Mouse (Mus musculus): ENCODE data around the gene Pdp2. TPM values are rescaled to one million over a fixed set of nuclear protein-coding genes. Genes with fewer than 3 reads are reported as not detected.
"Not testable (repeated sequence)": the region's sequence is repeated elsewhere in the genome, so short reads cannot be mapped to it uniquely, and the experiment has no call there.

The Pdp2 gene
- polyA plus RNA-seq, 1 experiment = 2.3 TPM

DNA sequence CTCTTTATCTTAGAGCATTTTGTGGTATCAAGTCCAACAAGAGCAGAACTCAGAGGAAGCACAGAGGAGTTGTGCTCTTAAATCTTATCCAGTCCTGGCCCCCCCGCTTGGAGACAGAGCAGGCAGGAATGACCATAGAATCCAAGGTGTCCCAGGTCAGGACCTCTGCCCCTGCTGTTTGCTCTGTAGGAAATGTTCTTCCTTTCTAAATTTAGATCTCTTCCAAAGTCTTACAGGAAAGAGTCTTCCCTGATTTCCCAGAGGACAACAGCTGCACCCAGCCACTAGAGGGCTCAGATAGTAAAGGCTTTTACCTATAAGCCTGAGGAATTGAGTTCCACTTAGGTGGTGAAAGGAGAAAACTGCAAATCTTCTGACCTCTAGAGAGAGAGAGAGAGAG is 21.7 kb upstream of the Pdp2 start:
- no peak for TF ChIP-seq CEBPB (IDR thresholded peaks at IDR 0.05; ENCODE audit: insufficient read depth, poor library complexity, severe bottlenecking)
- no peak for TF ChIP-seq MYOG (IDR thresholded peaks at IDR 0.05; ENCODE audit: control insufficient read depth in 1 of 3, insufficient read depth in 1 of 3, insufficient read length in 2 of 3, low read depth in 2 of 3)
- no peak for TF ChIP-seq E2F4 (IDR thresholded peaks at IDR 0.05; ENCODE audit: insufficient read depth)
- no peak for TF ChIP-seq TCF12 (IDR thresholded peaks at IDR 0.05; ENCODE audit: insufficient read depth, poor library complexity, severe bottlenecking)
- TF ChIP-seq SRF (IDR thresholded peaks at IDR 0.05; ENCODE audit: control insufficient read depth, insufficient read length, low read depth) = no peak
- TF ChIP-seq MYOD1 (IDR thresholded peaks at IDR 0.05; ENCODE audit: control insufficient read depth in 1 of 3, insufficient read length in 2 of 3, low read depth in 2 of 3) = no peak
- TF ChIP-seq USF1 (IDR thresholded peaks at IDR 0.05; ENCODE audit: low read depth) = no peak
- TF ChIP-seq MAX (IDR thresholded peaks at IDR 0.05; ENCODE audit: low read depth) = no peak
- TF ChIP-seq POLR2A (IDR thresholded peaks at IDR 0.05; ENCODE audit: insufficient read length, low read depth) = no peak
- TF ChIP-seq REST (IDR thresholded peaks at IDR 0.05; ENCODE audit: insufficient read depth, insufficient read length) = no peak
- no peak for TF ChIP-seq TCF3 (IDR thresholded peaks at IDR 0.05; ENCODE audit: insufficient read length, low read depth)
- no peak for TF ChIP-seq POLR2AphosphoS2 (IDR thresholded peaks at IDR 0.05; ENCODE audit: insufficient read length, low read depth)
- H3K79me2 ChIP-seq (ENCODE audit: control insufficient read depth, insufficient read depth) = no peaks in the 10 kb centered on the region

DNA sequence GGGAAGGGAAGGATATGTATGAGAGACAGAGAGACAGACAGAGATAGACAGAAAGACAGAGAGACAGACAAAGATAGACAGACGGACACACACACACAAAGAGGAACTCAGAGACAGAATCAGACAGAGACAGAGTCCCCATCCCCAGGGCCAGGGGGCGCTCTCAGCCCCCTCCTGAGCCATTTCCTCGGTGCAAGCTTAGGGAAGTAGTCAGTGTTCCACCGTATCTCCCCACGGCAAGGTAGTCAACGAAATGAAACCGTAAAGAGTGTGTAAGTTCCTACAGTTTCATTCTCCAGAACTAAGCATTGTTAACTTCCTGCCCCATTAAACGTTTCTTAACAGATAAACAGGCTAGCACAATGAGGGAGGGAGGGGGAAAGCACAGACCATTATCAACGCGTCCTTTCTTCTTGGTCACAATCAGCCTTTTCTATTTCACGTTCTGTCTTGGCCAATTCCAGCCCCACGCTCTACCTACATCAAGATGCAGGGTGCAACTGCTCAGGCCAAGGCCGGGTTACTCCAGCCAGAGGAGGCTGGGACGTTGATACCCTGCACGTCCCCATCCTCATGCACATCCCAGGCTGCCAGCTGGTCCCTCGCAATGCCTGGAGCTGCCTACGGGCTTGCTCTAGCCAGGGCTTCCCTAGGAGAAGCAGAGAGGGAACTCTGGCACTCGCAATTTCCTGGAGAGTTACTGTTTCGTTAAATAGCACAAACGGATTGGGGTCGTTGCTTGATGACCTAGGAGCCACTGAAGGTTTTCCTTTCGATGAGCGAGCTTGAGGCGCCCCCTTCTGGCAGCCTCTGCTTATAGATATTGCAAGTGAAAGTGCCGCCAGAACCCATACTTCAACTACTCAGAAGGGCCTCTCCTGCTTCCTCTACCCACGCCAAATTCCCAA is 20.6 kb upstream of the Pdp2 start:
- H3K27me3 ChIP-seq (ENCODE audit: control insufficient read depth, insufficient read depth, insufficient read length) = peaks cover 9% of the 10 kb centered on the region
- peak overlapping the region; percentile 96 for H3K4me2 ChIP-seq (ENCODE audit: low read depth)
- H3K79me2 ChIP-seq (ENCODE audit: control insufficient read depth, insufficient read depth) = no peaks in the 10 kb centered on the region
- no peak overlapping the region for H3ac ChIP-seq (ENCODE audit: control insufficient read depth, insufficient read length)
- TF ChIP-seq TCF12 (IDR thresholded peaks at IDR 0.05; ENCODE audit: insufficient read depth, poor library complexity, severe bottlenecking) (no peak), REST (IDR thresholded peaks at IDR 0.05; ENCODE audit: insufficient read depth, insufficient read length) (no peak), TCF3 (IDR thresholded peaks at IDR 0.05; ENCODE audit: insufficient read length, low read depth) (no peak), CEBPB (IDR thresholded peaks at IDR 0.05; ENCODE audit: insufficient read depth, poor library complexity, severe bottlenecking) (no peak), USF1 (IDR thresholded peaks at IDR 0.05; ENCODE audit: low read depth) (no peak), POLR2AphosphoS2 (IDR thresholded peaks at IDR 0.05; ENCODE audit: insufficient read length, low read depth) (no peak), E2F4 (IDR thresholded peaks at IDR 0.05; ENCODE audit: insufficient read depth) (no peak), MYOD1 (IDR thresholded peaks at IDR 0.05; ENCODE audit: control insufficient read depth in 1 of 3, insufficient read length in 2 of 3, low read depth in 2 of 3) (no peak)
- peak overlapping the region; percentile 18 for H3K4me3 ChIP-seq
- no peaks in the 10 kb centered on the region for H3K36me3 ChIP-seq (ENCODE audit: control insufficient read depth, insufficient read depth)

More for the DNA sequence above, 21.7 kb upstream of the Pdp2 start:
- peaks cover 5% of the 10 kb centered on the region for H3K27me3 ChIP-seq (ENCODE audit: control insufficient read depth, insufficient read depth, insufficient read length)
- H3K4me3 ChIP-seq = no peak overlapping the region
- no peak overlapping the region for H3K4me2 ChIP-seq (ENCODE audit: low read depth)
- H3K36me3 ChIP-seq (ENCODE audit: control insufficient read depth, insufficient read depth) = no peaks in the 10 kb centered on the region
- H3ac ChIP-seq (ENCODE audit: control insufficient read depth, insufficient read length) = no peak overlapping the region

DNA sequence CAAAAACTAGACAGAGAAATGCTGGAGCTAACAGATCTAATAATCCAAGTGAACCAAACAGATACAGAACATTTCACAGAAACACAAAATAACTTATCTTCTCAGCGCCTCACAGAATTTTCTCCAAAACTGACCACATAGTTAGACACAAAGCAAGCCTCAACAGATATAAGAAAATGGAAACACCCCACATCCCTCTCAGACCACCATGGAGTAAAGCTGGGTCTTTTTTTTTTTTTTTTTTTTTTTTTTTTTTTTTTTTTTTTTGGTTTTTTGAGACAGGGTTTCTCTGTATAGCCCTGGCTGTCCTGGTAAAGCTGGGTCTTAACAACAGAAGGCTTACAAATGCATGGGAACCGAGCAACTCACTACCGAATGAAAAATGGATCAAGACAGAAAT is 14.4 kb upstream of the Pdp2 start:
- H3K79me2 ChIP-seq (ENCODE audit: control insufficient read depth, insufficient read depth) = no peaks in the 10 kb centered on the region
- H3K36me3 ChIP-seq (ENCODE audit: control insufficient read depth, insufficient read depth) = no peaks in the 10 kb centered on the region
- no peak overlapping the region for H3K4me3 ChIP-seq
- H3K27me3 ChIP-seq (ENCODE audit: control insufficient read depth, insufficient read depth, insufficient read length) = peaks cover 12% of the 10 kb centered on the region
- TF ChIP-seq POLR2AphosphoS2 (IDR thresholded peaks at IDR 0.05; ENCODE audit: insufficient read length, low read depth) (no peak), CEBPB (IDR thresholded peaks at IDR 0.05; ENCODE audit: insufficient read depth, poor library complexity, severe bottlenecking) (no peak), REST (IDR thresholded peaks at IDR 0.05; ENCODE audit: insufficient read depth, insufficient read length) (no peak)
- H3K4me2 ChIP-seq (ENCODE audit: low read depth) = no peak overlapping the region
- no peak overlapping the region for H3ac ChIP-seq (ENCODE audit: control insufficient read depth, insufficient read length)

DNA sequence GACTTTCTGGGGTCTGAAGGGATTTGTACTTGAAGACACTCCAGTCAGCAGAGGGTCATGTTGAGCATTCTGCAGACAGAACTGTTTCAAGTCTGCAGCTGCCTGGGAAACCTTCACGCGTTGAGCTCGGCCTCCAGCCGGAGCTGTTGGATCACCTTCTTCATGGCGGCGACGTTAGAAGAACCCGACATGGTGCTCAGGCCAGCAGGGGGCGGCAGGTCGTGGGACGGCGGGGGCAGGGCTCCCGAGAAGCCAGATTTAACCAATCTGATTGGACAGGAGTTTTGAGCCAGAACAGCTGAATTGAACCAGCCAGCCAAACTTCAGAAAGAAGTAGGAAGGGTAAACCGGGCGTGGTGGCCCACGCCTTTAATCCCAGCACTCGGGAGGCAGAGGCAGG is 13.6 kb upstream of the Pdp2 start:
- H3K36me3 ChIP-seq (ENCODE audit: control insufficient read depth, insufficient read depth); H3K79me2 ChIP-seq (ENCODE audit: control insufficient read depth, insufficient read depth); H3K4me3 ChIP-seq; H3K4me2 ChIP-seq (ENCODE audit: low read depth); H3ac ChIP-seq (ENCODE audit: control insufficient read depth, insufficient read length): not testable (repeated sequence)
- peaks cover 12% of the 10 kb centered on the region for H3K27me3 ChIP-seq (ENCODE audit: control insufficient read depth, insufficient read depth, insufficient read length)

DNA sequence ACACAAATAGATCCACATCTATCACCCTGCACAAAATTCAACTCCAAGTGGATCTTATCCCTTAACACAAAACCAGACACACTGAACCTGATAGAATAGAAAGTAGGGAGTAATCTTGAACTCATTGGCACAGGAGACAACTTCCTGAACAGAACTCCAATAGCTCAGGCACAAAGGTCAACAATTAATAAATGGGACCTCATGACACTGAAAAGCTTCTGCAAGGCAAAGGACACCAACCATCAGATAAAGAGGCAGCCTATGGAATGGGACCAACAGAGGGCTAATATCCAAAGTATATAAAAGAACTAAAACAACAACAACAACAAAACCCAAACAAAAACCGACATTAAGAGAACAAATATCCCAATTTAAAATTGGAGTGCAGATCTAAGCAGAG is 6.7 kb upstream of the Pdp2 start:
- Histone ChIP-seq H3K36me3 (ENCODE audit: control insufficient read depth, insufficient read depth) (no peaks in the 10 kb centered on the region), H3K4me3 (no peak overlapping the region), H3K27me3 (ENCODE audit: control insufficient read depth, insufficient read depth, insufficient read length) (no peaks in the 10 kb centered on the region), H3ac (ENCODE audit: control insufficient read depth, insufficient read length) (no peak overlapping the region), H3K4me2 (ENCODE audit: low read depth) (no peak overlapping the region), H3K79me2 (ENCODE audit: control insufficient read depth, insufficient read depth) (no peaks in the 10 kb centered on the region)
- TF ChIP-seq TCF12 (IDR thresholded peaks at IDR 0.05; ENCODE audit: insufficient read depth, poor library complexity, severe bottlenecking) = no peak
- TF ChIP-seq CEBPB (IDR thresholded peaks at IDR 0.05; ENCODE audit: insufficient read depth, poor library complexity, severe bottlenecking) = no peak
- no peak for TF ChIP-seq MYOG (IDR thresholded peaks at IDR 0.05; ENCODE audit: control insufficient read depth in 1 of 3, insufficient read depth in 1 of 3, insufficient read length in 2 of 3, low read depth in 2 of 3)
